Mouse (Mus musculus): ENCODE measurements around the gene Hoxd8. TPM values are rescaled to one million over a fixed set of nuclear protein-coding genes. Genes with fewer than 3 reads are reported as not detected.

Gene Hoxd8
- total RNA-seq, 2 experiments from 2014 or later: 0.22 to 0.76 TPM

- DNase-seq: no peak
- intact Hi-C loops (cut with DNase I): no loop called here
Observed at GRCm38 (mm10) chr2:74728303-74728680, 23.9 kb downstream of the Hoxd8 start.

GRCm38 (mm10) chr2:74730331-74730730 lies 25.9 kb downstream of the Hoxd8 start:
- intact Hi-C loops (cut with DNase I): no loop called here
- DNase-seq: no peak

DNA sequence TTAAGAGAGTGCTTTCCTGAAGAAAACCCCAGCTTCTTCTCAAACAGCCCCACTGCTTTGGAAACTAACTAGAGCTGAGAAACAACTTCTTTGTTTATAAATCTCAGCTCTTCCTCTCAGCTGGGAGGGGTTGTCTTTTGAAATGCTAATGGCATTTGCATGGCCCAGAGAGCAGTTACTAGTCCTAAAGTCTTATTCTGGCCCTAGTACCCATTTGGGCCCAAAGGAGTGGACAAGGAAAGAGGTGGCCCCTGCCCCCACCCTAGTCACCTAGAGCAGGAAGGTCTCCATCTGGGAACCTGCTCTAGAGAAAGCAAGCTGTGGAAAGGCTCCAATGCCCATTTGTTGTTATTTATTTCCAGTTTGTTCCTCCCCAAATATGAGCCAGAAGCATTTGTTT lies 26.6 kb downstream of the Hoxd8 start:
- DNase-seq: no peak
- intact Hi-C loops (cut with DNase I): no loop called here

DNA sequence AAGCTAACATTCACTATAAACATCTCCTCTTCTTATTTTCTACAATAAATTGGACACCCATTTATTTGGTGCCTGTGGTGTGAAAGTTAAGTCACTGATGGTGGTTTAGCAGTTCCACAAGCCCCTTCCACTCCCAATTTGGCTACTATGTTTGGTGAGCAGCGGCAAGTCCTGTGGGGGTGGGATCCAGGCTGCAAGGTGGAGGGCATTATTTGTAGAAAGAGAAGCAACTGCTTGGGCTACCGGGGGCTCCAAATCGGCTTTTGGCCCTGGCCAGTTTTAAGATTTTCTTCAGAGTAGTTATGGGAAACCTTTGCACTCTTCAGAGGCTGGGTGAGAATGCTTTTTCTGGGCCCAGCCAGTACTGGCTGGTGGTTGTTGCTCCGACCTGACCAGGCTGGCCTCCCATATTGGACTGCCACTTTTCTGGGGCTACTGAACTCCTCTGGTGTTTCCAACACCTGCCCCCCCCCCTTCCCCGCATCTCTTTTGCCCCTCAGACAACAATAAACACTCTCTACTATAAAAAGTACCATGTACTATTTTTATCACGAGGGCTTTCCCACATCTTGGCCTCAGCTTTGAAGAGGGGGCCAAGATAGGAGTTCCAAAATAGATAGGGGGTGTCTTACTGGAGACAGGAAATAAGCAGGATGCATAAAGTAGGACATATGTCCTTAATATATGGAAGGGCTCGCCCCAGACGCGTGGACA lies 27.5 kb downstream of the Hoxd8 start:
- no peak for DNase-seq
- intact Hi-C loops (cut with DNase I): no loop called here

DNA sequence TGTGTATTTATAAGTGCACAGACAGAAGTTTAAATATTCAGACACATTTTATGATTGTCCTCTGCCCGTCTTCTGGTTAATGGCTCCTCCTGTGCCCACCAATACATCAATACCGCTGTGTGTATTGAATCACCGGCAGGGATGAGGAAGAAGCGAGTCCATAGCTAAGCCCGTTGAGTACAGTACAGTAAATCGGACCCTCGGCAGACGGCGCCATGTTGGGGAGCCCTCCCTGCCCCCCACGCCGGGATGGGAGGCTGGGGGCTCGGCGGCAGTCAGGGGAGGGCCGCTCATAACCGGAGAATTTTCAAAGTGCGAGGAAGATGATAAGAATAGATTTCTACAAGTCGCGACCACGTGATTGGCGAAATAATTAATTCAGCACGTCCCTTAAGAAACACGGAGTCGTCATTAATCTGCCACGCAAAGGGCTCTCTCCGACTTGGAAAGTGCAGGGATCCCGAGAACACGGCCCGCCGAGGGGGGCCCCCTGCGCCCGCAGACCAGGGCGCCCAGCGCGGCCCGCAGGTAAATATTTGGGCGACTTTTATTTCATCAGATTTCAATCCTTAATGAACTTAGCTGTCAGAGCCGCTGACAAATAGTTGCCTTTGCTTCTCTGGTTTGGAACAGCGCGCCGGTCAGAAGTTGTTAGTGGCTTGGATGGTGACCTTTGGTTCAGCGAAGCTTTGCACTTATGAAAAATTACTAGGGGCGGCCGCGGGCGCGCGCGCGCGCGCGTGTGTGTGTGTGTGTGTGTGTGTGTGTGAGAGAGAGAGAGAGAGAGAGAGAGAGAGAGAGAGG lies 28.3 kb downstream of the Hoxd8 start:
- intact Hi-C loops (cut with DNase I): no loop called here
- no peak for DNase-seq

DNA sequence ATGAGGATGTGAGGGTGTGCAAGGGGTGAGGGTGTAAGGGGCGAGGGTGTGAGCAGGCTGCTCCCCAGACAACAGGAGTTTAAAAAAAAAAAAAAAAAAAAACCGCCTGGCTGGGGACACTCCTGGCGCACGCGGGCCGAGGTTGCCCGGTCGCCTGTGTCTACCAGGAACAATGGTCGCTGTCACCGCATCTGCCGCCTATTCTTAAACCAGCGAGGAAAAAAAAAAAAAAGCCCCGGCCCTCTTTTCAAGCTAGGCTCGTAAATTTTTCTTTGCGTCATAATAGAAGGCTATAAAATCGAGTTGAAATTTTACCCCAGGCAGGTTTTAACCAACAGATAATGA lies 28.9 kb downstream of the Hoxd8 start:
- DNase-seq: no peak
- intact Hi-C loops (cut with DNase I): no loop called here

- intact Hi-C loops (cut with DNase I): no loop called here
- no peak for DNase-seq
Observed at GRCm38 (mm10) chr2:74733765-74734164, 29.4 kb downstream of the Hoxd8 start.

DNA sequence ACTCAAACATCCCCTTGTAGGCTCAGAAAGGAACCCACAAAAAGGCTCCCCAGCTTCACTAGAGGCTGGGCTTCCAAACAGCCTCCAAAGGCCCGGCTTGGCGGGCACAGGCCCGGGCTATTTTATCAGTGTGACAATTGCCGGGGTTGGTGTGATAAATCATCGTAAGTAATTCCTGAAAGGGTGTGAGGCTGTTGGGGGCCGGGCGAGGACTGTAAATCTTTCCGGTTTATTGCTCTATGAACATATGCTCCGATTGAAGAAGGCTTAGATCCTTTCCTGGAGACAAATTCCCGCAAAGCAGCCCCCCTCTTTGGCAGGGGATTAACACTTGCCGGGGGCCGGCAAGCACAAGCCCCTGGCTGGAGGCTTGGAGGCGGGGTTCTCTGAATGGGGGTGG lies 30.0 kb downstream of the Hoxd8 start:
- intact Hi-C loops (cut with DNase I): no loop called here
- DNase-seq: no peak

DNA sequence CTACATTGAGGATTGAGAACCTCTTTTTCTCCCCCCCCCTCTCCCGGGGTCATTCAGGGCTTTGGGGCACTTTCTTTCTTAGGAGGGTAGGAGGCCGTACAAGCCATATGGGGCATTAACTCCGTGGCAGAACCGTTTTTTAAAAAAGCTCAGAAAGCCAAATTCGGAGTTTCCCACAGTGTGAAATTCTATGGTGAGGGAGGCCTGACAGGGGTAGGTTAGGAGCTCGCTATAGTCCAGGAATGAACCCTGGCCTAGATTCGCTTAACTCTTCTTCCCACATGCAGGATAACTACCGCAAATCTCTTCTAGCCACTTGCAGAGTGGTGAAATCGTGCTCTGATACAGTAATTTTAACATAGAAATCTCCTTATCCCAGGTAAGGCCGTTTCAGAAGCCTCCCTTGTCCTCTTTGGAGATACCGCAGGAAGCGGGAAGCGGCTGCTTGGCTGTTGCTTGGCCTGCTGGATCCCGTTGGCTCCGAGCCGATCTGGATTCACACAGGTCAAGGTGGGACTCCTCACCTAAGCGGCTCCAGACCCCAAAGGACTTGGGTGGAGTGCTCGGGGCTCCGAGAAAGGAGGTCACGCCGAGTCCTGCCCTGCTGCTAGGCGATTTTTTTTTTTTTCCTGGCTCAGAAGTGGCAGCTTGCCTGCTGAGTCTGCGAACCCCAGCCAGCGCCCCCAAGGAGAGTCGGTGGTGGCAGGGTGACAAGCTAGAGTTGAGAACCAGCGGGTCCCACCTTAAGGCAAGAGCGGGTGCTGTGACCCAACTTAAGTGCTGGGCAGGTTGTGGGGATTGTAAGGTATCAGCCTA lies 30.8 kb downstream of the Hoxd8 start:
- no peak for DNase-seq
- intact Hi-C loops (cut with DNase I): no loop called here

GRCm38 (mm10) chr2:74735851-74736687 lies 31.7 kb downstream of the Hoxd8 start:
- intact Hi-C loops (cut with DNase I): no loop called here
- DNase-seq: no peak

DNA sequence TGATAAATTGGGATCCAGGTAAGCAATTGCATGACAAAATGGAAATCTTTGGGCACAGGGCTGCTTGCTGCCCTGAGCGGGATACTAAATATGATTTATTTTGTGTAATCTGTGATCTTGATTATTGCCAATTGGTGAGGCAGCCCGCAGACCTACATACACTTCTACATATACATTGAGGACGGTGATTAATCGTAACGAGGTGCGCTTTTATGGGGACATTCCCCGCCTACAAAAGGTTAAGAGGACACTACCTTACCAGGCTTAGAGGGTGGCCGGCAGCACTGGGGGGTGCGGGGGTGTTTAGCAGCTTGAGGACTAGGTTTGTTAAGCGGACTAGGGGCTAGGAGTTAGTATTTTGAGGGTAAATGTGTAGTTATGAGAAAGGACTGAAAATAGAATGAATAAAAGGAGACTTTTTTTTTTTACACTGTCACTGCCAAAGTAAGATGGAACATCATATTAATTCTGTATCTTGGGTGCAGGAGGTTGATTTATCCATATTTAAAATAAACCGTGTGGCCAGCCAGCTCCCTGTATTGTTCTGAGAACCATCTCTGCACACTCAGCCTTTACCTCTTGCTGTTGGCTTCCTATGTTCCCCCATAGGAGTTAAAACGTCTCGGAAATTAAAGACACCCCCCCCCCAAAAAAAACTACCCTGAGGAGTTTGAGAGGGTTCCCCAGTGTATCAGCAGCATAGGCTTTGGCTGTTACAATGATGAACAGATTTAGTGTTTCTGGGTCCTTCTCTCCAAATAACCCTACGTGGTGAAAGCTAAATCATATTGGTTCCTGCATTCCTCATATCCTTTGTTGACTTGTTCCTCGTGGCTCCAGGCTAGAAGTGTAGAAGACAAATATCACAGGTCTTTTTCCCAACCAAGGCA lies 32.5 kb downstream of the Hoxd8 start:
- no peak for DNase-seq
- intact Hi-C loops (cut with DNase I): no loop called here

DNA sequence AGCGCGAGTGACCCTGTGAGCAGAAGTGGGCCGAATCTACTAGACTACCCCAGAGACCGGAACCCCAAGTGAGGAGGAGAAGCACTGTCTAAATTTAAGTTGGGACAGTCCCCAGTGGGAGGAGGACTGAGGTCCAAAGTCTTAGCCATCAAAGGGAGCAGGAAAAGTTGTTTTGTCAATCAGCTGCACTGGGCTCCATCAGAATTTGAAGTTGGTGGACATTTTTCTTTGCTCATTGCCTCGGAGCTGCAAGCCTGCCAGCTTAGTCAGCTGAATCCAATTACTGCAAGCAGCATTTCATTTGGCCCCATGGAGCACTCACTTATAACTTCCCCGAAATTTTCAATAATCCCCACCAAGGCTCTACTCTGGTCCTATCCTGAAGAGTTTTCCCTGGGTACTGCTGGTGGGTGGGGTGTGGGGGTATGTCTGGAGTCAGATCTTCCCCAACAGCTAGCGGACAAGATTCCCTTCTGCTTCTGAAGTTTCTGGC lies 33.2 kb downstream of the Hoxd8 start:
- intact Hi-C loops (cut with DNase I): no loop called here
- DNase-seq: no peak

GRCm38 (mm10) chr2:74738623-74739475 lies 34.4 kb downstream of the Hoxd8 start:
- DNase-seq: no peak
- intact Hi-C loops (cut with DNase I): no loop called here

- intact Hi-C loops (cut with DNase I): no loop called here
- no peak for DNase-seq
Observed at GRCm38 (mm10) chr2:74739476-74739800, 35.0 kb downstream of the Hoxd8 start.

DNA sequence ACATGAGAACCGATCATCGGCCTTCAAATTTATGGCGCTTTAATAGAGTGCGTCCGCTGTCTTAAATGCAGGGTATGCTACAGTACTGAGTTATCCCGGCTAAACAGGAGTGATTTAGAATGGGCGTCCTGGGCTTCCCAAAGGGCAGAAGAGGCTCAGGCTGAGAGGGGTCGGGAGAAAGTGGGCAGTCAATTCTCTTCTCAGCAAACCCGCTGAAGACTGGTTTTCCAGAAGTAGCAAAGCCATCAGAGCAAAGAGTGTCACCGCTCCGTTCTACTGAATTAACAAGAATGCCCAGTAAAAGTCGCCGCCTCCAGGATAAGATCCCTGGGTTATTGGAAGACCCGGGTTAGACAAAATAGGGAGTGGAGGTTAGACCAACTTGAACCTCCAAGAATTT lies 35.5 kb downstream of the Hoxd8 start:
- DNase-seq: no peak
- intact Hi-C loops (cut with DNase I): no loop called here

DNA sequence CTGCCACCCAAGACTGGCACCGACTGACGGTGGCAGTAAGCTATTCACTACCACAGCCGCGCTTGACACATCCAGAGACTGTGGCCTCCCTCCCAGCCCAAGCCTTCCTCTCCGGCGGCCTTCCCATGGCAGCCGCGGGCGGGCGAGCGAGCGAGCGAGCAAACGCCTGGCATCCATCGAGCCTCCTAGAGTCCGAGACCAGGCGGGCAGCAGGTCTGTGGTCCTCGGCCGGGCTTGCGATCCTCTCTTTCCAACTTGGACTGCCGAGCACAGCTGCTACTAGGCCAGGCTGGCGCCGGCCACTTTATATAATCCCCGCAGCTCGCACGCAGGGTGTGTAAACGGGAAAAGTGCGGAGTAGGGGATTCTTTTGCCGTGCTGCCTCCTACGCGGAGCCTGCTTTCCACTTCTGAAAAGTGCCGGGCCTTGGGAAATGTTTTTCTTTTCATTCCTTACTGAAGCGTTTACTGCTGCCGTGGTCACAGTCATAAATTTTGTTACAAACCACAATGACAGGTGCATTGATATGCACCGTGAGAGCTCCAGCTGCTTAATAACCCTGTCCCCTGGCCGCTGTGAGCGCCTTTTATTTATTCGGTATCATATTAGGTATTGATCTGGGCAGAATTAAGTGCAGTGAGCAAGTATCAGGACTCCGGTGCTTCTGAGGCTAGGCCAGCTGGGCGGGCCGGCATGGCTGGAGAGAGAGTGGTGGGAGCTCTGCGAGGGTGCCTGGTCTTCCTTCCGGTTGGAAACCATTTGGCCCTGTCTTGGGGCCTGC lies 36.1 kb downstream of the Hoxd8 start:
- DNase-seq: no peak
- intact Hi-C loops (cut with DNase I): no loop called here

- intact Hi-C loops (cut with DNase I): no loop called here
- no peak for DNase-seq
Observed at GRCm38 (mm10) chr2:74741252-74741978, 37.0 kb downstream of the Hoxd8 start.

- no peak for DNase-seq
- intact Hi-C loops (cut with DNase I): no loop called here
Observed at GRCm38 (mm10) chr2:74741979-74742277, 37.5 kb downstream of the Hoxd8 start.

All from left cerebral cortex, postnatal 4 days (tissue).